Mouse (Mus musculus): ENCODE measurements around the gene Rpp30. TPM values are rescaled to one million over a fixed set of nuclear protein-coding genes. Genes with fewer than 3 reads are reported as not detected.

Gene Rpp30
- total and polyA plus RNA-seq, 2 experiments from 2014 or later: 31.7 to 47.6 TPM

GRCm38 (mm10) chr19:36133731-36134130 lies 50.2 kb downstream of the Rpp30 start:
- 11% methylated on average over 5 of the region's 5 CpGs for WGBS
- Histone ChIP-seq H3K4me3 (ENCODE audit: low read depth, low read length) (no peak overlapping the region), H3K4me2 (ENCODE audit: low read depth, low read length) (no peak overlapping the region), H3K27me3 (ENCODE audit: control insufficient read depth, insufficient read depth, low read length) (no peaks in the 10 kb centered on the region), H3K27ac (ENCODE audit: low read depth) (peak overlapping the region; percentile 62), H3K36me3 (replicated peaks; ENCODE audit: control insufficient read depth, insufficient read depth, low read length) (no peaks in the 10 kb centered on the region), H3K4me1 (ENCODE audit: control insufficient read depth, insufficient read depth) (peaks cover 13% of the 10 kb centered on the region), H3K9me3 (replicated peaks; ENCODE audit: control insufficient read depth, low read length) (no peaks in the 10 kb centered on the region), H3K9ac (replicated peaks; ENCODE audit: low read depth, low read length) (no peak overlapping the region)
- TF ChIP-seq CTCF (IDR thresholded peaks at IDR 0.05; ENCODE audit: low read depth): no peak
- no peak for TF ChIP-seq EP300 (IDR thresholded peaks at IDR 0.05; ENCODE audit: low read depth)
- DNase-seq (ENCODE audit: low spot score) (peak; percentile 43), ATAC-seq (ENCODE audit: insufficient read depth, low read depth) (no peak)

GRCm38 (mm10) chr19:36143571-36143970 lies 60.1 kb downstream of the Rpp30 start:
- Histone ChIP-seq H3K9me3 (replicated peaks; ENCODE audit: control insufficient read depth, low read length) (no peaks in the 10 kb centered on the region), H3K27ac (ENCODE audit: low read depth) (no peak overlapping the region), H3K4me1 (ENCODE audit: control insufficient read depth, insufficient read depth) (no peaks in the 10 kb centered on the region), H3K9ac (replicated peaks; ENCODE audit: low read depth, low read length) (no peak overlapping the region), H3K27me3 (ENCODE audit: control insufficient read depth, insufficient read depth, low read length) (no peaks in the 10 kb centered on the region), H3K36me3 (replicated peaks; ENCODE audit: control insufficient read depth, insufficient read depth, low read length) (no peaks in the 10 kb centered on the region), H3K4me2 (ENCODE audit: low read depth, low read length) (no peak overlapping the region), H3K4me3 (ENCODE audit: low read depth, low read length) (no peak overlapping the region)
- ATAC-seq (ENCODE audit: insufficient read depth, low read depth): no peak
- TF ChIP-seq CTCF (IDR thresholded peaks at IDR 0.05; ENCODE audit: low read depth) (no peak), EP300 (IDR thresholded peaks at IDR 0.05; ENCODE audit: low read depth) (no peak)
- no peak for DNase-seq (ENCODE audit: low spot score)
- WGBS: 97% methylated on average over 2 of the region's 2 CpGs

DNA sequence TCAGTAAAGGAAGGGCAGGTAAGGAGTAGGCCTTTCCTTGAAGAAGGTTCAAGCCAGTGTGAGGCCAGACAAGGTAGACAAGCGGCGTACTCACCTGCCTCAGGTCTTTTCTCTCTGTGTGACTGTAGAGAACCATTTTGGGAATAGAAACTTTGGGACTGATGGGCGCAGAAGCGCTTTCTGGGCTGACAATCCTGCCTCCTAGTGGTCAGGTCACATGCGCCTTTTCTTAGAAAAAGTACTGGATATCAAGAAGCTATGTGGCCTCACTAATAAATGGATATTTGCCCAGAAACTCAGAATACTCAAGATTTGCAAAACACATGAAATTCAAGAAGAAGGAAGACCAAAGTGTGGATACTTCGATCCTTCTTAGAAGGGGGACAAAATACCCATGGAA lies 65.1 kb downstream of the Rpp30 start:
- no peak for ATAC-seq (ENCODE audit: insufficient read depth, low read depth)
- Histone ChIP-seq H3K4me3 (ENCODE audit: low read depth, low read length) (no peak overlapping the region), H3K27me3 (ENCODE audit: control insufficient read depth, insufficient read depth, low read length) (no peaks in the 10 kb centered on the region), H3K9me3 (replicated peaks; ENCODE audit: control insufficient read depth, low read length) (no peaks in the 10 kb centered on the region), H3K36me3 (replicated peaks; ENCODE audit: control insufficient read depth, insufficient read depth, low read length) (no peaks in the 10 kb centered on the region), H3K4me2 (ENCODE audit: low read depth, low read length) (no peak overlapping the region), H3K27ac (ENCODE audit: low read depth) (no peak overlapping the region), H3K9ac (replicated peaks; ENCODE audit: low read depth, low read length) (no peak overlapping the region), H3K4me1 (ENCODE audit: control insufficient read depth, insufficient read depth) (no peaks in the 10 kb centered on the region)
- DNase-seq (ENCODE audit: low spot score): no peak
- 85% methylated on average over 6 of the region's 6 CpGs for WGBS
- TF ChIP-seq EP300 (IDR thresholded peaks at IDR 0.05; ENCODE audit: low read depth) (no peak), CTCF (IDR thresholded peaks at IDR 0.05; ENCODE audit: low read depth) (peak; percentile 29; the same call in 1 of the 2 replicates)

DNA sequence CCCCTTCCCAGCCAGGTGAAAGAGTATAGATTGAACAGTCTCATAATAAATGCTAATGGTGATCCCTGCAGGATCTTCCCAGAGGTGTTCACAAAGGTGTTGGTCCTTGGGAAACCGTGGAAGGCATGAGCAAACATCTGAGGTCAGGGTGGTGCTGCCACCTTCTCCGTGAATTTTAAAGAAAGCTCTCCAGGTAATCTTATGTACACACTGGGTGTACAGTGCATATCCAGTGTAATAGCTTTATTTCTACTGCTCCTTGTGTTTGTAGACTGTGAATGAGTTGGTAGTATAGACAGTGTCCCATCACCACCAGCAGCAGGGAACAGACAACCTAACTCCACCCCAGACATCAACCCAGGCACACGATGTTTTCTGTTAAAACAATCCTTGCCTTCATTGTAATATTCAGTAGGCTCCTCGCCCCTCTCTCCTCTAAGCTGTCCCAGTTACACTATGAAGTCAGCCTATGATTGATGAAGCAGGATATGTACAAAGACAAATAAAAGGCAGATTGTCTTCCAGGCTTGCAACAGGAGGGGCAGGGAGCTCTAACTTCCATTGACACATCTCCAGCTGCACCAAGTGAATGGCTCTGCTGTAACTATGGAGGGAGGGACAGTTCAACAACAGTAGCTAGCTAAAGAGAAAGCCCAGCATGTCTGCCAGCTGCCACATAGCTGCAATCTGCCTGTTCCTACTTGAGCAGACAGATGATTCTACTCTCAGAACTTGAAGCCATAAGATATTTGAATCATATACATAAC lies 66.9 kb downstream of the Rpp30 start:
- H3K27me3 ChIP-seq (ENCODE audit: control insufficient read depth, insufficient read depth, low read length): no peaks in the 10 kb centered on the region
- H3K9me3 ChIP-seq (replicated peaks; ENCODE audit: control insufficient read depth, low read length): no peaks in the 10 kb centered on the region
- no peak overlapping the region for H3K4me2 ChIP-seq (ENCODE audit: low read depth, low read length)
- no peak overlapping the region for H3K4me3 ChIP-seq (ENCODE audit: low read depth, low read length)
- DNase-seq (ENCODE audit: low spot score) (no peak), ATAC-seq (ENCODE audit: insufficient read depth, low read depth) (no peak)
- 68% methylated on average over 4 of the region's 4 CpGs for WGBS
- H3K27ac ChIP-seq (ENCODE audit: low read depth): no peak overlapping the region
- no peaks in the 10 kb centered on the region for H3K4me1 ChIP-seq (ENCODE audit: control insufficient read depth, insufficient read depth)
- no peaks in the 10 kb centered on the region for H3K36me3 ChIP-seq (replicated peaks; ENCODE audit: control insufficient read depth, insufficient read depth, low read length)
- H3K9ac ChIP-seq (replicated peaks; ENCODE audit: low read depth, low read length): no peak overlapping the region
- no peak for TF ChIP-seq CTCF (IDR thresholded peaks at IDR 0.05; ENCODE audit: low read depth)
- TF ChIP-seq EP300 (IDR thresholded peaks at IDR 0.05; ENCODE audit: low read depth): no peak

Other genes with a start within 250 kb of the Rpp30 start
- not detected in 2 replicates for gene Htr7, start 26.2 kb upstream of the Rpp30 start, total RNA-seq (2014; rRNA removed; ENCODE audit: low replicate concordance)
- gene Htr7, start 26.2 kb upstream of the Rpp30 start, polyA plus RNA-seq (2015; fragmentation: Nextera tagmentation; extraction: Ambion mirVana): not detected in 2 replicates
- gene Ankrd1, start 36.4 kb downstream of the Rpp30 start, total RNA-seq (2014; rRNA removed; ENCODE audit: low replicate concordance): 557 and 776 TPM in 2 replicates
- gene Ankrd1, start 36.4 kb downstream of the Rpp30 start, polyA plus RNA-seq (2015; fragmentation: Nextera tagmentation; extraction: Ambion mirVana): 491 and 665 TPM in 2 replicates